Mouse (Mus musculus) G1E (cell line): Measurements from ENCODE around the gene Gm26566.

ENCODE experiments used
- CTCF ChIP-seq: IDR thresholded peaks from 2 replicates; pipeline ENCODE4 v1.5.1; 2012; ENCODE audit warnings: low read depth, low read length, inconsistent platforms, mixed read lengths
- TAL1 ChIP-seq: conservative IDR thresholded peaks from 2 replicates; pipeline ENCODE4 v1.6.1; 2012; ENCODE audit warnings: low read depth, low read length, inconsistent platforms, mixed read lengths

DNA sequence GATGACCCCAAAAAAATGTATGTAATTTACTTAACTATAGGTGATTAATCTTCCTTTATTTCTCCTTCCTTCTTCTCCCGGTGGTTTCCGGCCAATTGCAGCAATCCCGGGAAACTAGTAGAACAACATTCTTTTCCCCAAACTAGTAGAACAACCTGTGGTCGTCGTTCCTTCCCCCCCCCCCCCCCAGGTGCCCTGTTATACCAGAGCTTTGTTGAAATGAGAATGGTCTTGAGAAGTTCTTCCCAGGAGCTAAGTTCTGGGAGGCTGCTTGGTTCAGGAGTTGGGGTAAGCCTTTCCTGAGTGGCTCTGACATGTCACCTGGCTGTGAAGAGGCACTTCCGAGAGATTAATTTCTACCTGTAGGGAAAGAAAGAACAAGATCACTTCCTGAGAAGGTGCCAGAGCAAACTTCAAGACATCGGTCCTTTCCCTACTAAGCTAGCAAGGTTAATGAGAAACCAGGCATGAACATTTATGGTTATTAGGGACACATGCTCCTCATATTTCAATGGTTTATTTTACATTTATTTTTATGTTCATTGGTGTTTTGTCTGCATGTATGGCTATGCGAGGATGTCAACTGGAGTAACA lies 2.0 kb downstream of the Gm26566 start:
- TF ChIP-seq CTCF (no peak), TAL1 (no peak)
